Mouse (Mus musculus): ENCODE measurements at regions not wholly inside any gene's neighbourhood (a gene's known extent, or its start where the extent isn't known, plus 50 kb on each side); places are given as distances from the start of the nearest gene placed in this dataset.

DNA sequence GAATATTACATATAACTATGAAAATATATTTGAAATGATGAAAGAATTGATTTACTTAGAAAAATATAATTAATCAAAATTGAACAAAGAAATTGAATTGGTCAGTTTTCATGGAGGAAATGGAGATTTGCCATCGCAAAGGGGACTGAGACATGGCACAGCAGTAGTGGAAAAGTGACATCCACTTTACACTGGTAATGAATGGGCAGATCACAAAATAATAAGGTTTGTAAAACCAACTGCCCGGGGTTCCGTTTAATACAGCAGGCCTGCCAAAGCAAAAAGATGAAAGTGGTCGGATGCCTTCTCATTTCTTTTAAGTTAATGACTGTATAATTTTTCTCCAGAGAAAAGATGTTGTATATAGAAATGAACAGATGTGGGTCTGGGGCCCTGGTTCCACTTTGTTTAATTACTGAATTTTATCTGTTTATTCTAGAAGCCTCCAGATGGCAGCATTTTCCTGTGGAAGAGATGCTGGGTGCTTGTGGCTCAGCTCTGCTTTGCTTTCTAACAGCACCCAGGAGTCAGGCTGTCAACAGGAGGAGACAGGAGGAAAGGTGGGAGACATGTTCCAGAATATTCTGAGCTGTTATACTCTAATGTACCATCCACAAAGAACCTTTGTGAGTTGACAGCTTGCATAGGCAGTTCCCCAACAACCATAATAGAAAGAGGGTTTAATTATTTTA is 75.6 kb upstream of the Fbxl17 start:
- Histone ChIP-seq H3K4me3 (no peak overlapping the region), H3K27ac (no peak overlapping the region)
- TF ChIP-seq CTCF (IDR thresholded peaks at IDR 0.05), result peak; percentile 55
- DNase-seq, result no peak
- intact Hi-C loops (cut with DNase I), result no loop called here

DNA sequence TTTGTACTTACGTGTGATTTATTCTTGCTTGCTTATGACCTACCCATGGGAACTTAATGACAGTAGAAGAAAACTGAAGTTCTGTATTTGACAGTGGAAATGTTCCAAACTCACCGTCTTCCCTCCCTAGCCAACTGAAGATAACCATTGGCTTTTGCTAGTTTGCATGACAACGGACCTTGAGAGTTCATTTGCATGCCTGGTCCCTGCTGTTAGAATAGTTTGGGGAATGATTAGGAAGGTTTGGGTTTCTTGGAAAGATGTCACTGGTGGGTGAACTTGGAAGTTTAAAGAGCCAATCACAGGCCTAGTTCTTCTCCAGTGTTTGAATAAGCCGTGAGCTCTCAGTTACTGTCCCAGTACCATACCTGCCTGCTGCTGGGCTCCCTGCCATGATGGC is 83.1 kb upstream of the Fbxl17 start:
- Histone ChIP-seq H3K4me3 (no peak overlapping the region), H3K27ac (no peak overlapping the region)
- DNase-seq, result no peak
- intact Hi-C loops (cut with DNase I), result no loop called here
- no peak for TF ChIP-seq CTCF (IDR thresholded peaks at IDR 0.05)

DNA sequence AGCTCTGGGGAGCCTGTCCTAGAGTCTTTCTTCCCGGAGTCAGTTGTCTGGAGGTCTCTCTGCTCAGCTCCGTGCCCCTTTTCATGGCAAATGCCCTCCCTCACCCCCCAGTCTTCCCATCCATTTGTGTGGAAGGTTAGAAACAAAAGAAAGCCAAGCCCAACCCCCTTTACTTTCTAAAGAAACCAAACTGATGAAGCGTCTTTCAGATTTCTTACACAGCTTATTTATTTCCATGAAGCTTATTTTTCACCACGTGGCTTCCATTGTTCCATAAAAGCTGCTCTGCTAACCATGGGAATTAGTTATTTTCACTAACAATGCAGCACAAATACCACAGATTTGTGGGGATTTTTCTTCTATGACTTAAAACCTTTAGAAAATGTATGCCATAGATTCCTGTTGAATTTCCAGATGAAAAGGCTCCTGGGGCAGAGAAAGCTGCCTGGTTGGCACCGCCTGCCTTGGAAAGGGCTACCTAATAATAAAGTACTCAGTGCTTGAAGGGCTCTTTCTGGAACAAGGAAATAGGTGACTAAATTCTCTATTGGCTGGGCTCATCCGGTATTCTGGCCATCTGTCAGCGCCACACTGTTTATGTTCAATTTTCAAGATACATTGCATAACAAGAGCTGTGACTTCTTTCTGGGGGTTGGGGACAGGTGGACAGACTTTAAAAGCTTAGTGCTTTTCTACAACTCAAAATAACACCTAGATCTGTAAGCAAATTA is 107.4 kb upstream of the Fbxl17 start:
- intact Hi-C loops (cut with DNase I), result no loop called here
- DNase-seq, result no peak
- no peak overlapping the region for H3K27ac ChIP-seq
- TF ChIP-seq CTCF (IDR thresholded peaks at IDR 0.05), result no peak
- H3K4me3 ChIP-seq, result no peak overlapping the region

DNA sequence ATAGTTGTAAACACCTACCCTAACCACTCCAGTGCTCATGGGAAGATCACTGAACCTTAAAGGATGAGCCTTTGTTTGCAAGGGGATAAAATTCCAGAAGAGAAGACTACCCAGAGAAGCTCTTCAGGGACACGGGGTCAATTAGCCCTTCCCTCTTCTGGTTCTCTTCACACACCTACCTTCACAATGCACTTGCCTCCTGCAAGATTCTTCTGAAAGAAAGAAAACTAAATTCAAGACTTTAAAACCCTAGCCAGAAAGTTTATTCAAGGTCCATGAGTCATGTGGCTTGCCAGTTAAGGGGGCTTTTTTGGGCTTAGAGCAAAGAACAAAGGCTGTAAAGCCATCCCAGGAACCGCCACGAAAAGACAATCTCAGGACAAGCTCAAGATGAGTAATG is 122.9 kb upstream of the Fbxl17 start:
- no peak overlapping the region for H3K4me3 ChIP-seq
- no peak overlapping the region for H3K27ac ChIP-seq
- intact Hi-C loops (cut with DNase I), result no loop called here
- no peak for DNase-seq
- TF ChIP-seq CTCF (IDR thresholded peaks at IDR 0.05), result no peak

DNA sequence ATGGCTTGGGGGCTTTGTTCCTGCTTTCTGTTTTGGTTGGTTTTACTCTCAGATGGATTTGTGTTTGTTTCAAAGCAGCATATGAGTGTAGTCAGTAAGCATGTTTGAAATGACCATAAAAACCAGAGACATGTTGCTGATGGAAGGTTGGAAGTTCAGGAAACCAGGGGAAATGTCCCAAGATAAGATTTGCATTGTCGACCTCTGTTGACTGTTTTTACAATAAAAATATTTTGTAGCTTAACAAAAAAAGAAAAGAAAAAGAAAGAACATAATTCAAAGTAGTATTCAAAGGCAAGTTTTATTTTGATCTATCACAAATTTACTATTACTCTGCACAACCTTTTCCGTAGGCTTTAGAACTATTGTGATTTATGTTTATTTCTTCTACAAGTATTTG is 137.8 kb upstream of the Fbxl17 start:
- intact Hi-C loops (cut with DNase I), result no loop called here
- TF ChIP-seq CTCF (IDR thresholded peaks at IDR 0.05), result no peak
- Histone ChIP-seq H3K4me3 (no peak overlapping the region), H3K27ac (no peak overlapping the region)
- no peak for DNase-seq

DNA sequence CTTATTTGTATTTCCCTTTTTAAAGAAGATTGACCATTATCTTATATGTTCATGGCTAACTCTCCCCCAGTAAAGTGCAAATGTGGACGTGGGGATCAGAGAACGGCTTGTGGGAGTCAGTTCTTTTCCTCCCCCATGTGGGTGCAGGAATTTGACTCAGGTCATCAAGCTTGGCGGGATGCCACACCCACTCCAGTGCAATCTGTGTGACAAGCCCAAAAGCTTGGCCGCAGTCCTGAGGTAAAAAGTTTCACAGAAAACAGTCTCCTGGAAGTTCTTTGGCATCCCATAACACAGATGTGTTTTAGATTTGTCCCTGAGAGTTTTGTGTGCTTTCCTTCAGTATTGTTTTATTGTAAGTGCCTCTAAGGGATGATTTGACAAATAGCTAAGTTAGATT is 144.6 kb upstream of the Fbxl17 start:
- Histone ChIP-seq H3K4me3 (no peak overlapping the region), H3K27ac (no peak overlapping the region)
- TF ChIP-seq CTCF (IDR thresholded peaks at IDR 0.05), result no peak
- intact Hi-C loops (cut with DNase I), result no loop called here
- peak; percentile 70 for DNase-seq

DNA sequence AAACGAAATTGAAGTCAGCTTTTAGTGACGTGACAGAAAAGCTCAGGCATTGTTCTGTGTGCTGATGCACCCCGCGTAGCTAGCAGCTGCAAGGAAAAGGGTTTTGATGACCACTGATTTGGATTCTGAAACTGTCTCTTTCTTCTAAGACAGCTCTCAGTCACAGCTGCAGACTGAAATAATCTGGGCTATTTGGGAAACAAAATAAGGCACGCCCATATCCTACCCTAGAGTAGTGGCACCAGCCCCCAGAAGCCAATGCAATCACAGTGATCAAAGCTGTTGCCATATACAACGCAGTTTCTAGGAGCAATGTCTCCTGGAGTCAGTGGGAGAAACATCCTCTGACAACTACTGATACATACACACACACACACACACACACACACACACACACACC is 157.9 kb upstream of the Fbxl17 start:
- peak overlapping the region; percentile 35 for H3K27ac ChIP-seq
- intact Hi-C loops (cut with DNase I), result no loop called here
- TF ChIP-seq CTCF (IDR thresholded peaks at IDR 0.05), result no peak
- no peak overlapping the region for H3K4me3 ChIP-seq
- DNase-seq, result no peak

DNA sequence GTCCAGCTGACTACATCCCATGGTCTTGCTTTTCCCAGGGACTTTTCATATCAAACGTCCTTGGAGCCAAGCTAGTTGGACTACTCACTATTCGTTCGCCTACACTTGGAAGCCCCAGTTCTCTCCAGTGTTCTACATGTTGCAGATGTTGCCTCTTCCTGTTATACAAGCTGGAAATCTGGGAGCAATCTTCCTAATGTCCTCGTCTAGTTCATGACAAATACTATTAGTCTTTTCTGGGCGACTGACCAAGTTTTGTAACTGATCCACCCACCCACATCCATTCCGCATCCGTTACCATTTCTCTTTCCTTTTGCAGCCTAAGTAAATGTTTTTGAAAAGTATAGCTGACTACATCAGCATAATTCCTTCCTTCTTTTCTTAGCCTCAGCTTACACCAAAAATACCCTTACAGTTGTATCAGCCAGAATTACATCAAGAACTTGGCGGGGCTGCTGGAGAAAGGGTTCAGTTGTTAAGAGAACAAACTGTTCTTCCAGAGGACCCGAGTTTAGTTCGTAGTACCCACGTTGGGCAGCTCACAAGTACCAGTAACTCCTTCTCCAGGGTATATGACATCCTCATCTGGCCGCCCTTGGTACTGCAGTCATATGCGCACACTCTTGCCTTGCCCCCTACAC is 161.1 kb upstream of the Fbxl17 start:
- H3K27ac ChIP-seq, result peak overlapping the region; percentile 75
- H3K4me3 ChIP-seq, result peak overlapping the region; percentile 22
- DNase-seq, result peak; percentile 48
- intact Hi-C loops (cut with DNase I), result no loop called here
- TF ChIP-seq CTCF (IDR thresholded peaks at IDR 0.05), result peak; percentile 42

DNA sequence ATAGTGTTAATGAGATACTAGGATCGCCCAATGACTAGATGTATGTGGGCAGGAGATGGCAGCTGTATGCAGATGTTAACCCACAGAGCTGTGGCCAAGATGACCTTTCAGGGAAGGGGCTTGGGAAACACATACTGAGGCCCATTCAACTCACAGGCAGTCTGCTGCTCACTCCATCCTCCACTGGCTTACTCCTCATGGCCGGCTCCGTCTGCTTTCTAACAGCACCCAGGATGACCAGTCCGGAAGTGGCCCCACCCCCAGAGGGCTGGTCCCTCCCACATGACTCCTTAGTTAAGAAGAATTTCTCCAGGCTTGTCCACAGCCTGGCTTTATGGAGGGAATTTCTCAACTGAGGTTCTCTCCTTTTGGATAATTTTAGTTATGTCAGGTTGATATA is 161.8 kb upstream of the Fbxl17 start:
- H3K27ac ChIP-seq, result peak overlapping the region; percentile 75
- DNase-seq, result peak; percentile 55
- intact Hi-C loops (cut with DNase I), result no loop called here

DNA sequence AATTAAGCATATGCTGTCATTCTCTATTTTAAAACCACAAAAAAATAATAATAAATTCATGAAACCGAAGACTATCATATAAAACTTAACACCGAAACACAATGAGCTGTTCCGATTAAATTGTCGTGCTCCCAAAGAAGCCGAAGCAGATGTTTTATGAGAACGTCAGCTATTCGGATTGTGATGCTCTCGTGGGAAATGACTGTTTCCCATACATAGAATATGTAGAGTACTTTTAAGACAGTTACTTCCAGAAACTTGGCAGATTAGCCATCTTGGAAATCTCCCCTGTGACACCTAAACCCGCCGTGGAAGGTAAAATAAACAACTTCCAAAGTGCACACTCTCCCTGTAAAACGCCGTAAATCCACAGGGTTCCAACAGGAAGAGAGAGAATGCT is 162.4 kb upstream of the Fbxl17 start:
- Histone ChIP-seq H3K27ac (peak overlapping the region; percentile 75), H3K4me3 (peak overlapping the region; percentile 48)
- no peak for DNase-seq
- intact Hi-C loops (cut with DNase I), result no loop called here
- TF ChIP-seq CTCF (IDR thresholded peaks at IDR 0.05), result no peak

More for the DNA sequence above, 161.8 kb upstream of the Fbxl17 start:
- H3K4me3 ChIP-seq, result peak overlapping the region; percentile 48
- no peak for TF ChIP-seq CTCF (IDR thresholded peaks at IDR 0.05)

DNA sequence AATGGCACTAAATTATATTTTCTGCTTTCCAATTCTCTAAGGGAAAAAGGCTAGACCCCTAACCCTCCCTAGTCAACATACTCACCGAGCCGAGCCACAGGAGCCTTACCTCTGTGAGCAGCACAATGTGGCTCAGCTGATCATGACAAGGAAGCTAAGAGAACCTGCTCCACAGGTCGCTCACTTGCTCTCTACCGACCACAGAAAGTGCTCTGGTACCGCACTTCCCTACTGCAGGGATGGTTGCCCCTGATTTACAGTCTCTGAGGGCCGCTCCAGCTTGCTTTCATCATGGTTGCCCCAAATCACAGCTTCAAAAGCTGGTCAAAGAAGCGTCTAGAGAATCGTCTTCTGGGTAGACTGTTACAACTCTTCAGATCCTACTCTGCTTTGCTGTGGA is 177.0 kb upstream of the Fbxl17 start:
- intact Hi-C loops (cut with DNase I), result no loop called here
- no peak overlapping the region for H3K27ac ChIP-seq

DNA sequence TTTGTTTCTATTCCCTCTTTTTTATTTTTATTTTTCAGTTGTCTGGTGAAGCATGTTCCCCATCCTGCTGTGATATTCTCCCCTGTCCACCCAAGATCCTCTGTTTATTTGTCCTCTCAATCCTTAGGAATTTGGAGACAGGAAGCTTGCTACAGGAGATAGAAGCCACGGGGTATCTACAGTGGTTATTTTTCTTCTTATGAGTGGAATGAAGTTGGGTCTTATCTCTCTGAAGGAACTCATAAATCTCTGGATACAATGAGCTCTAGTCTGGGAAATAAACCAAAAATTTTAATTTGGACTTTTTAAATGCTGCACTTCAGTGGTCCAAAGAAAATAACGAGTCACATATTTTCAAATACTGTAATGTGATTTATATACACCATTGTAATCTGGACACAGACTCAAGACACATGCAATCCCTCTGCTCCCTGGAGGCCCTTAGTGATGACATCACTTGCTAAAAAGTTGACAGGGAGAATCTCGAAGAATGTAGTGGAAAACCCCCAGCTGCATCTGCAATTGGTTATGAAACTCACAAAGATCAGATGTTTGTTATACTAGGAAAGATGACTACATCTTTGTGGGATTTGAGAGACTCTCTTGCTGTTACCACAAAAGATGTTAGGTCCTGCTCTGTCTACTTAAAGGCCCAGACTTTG is 178.3 kb upstream of the Fbxl17 start:
- no peak for TF ChIP-seq CTCF (IDR thresholded peaks at IDR 0.05)
- peak; percentile 65 for DNase-seq
- intact Hi-C loops (cut with DNase I), result no loop called here
- Histone ChIP-seq H3K27ac (peak overlapping the region; percentile 51), H3K4me3 (no peak overlapping the region)

More for the DNA sequence above, 177.0 kb upstream of the Fbxl17 start:
- TF ChIP-seq CTCF (IDR thresholded peaks at IDR 0.05), result no peak
- no peak overlapping the region for H3K4me3 ChIP-seq
- no peak for DNase-seq

DNA sequence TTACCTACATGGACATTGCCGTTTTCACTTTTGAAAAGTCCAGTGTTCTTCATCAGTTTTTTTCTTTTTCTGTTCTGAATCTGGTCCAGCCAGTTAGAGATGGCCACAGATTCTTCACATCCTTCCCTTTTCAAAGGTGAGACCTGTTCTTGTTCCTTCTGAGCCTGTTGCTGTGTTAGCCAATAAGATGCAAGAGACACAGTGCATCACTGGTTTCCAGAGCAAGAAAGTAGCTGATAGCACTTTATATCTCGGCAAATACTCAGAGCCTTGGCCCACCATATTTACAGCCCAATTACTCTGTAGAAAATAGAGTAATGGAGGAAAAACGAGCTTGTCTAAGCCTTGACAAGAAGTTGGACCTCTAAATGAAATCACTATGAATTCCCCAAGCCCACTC is 180.7 kb upstream of the Fbxl17 start:
- no peak overlapping the region for H3K27ac ChIP-seq
- intact Hi-C loops (cut with DNase I), result no loop called here
- no peak overlapping the region for H3K4me3 ChIP-seq
- TF ChIP-seq CTCF (IDR thresholded peaks at IDR 0.05), result no peak
- no peak for DNase-seq

All from gastrocnemius, adult 2 months (tissue).